In genomic region chrX:51102748-51103147, GRCm38 (mm10) we compare ENCODE assay signal across 22 mouse cellular contexts.
DNase-seq lines count a peak whose midpoint lies in the region; ATAC-seq and TF ChIP-seq lines count a peak whose summit lies in the region.
"Had no signal": no experiment of that assay in that cellular context is flagged by ENCODE, and none has a peak within 500 bp of the region (broad histone marks: within the 10 kb centered on the region; RNA-seq: fewer than 3 reads in every experiment).

No protein-coding gene starts in this region.

- no peak overlapping the region for H3K9ac ChIP-seq in lung, embryonic 14.5 days
- H3K9ac ChIP-seq in intestine, postnatal 0 days (ENCODE audit: low read depth, low read length): no peak overlapping the region
- H3K9ac ChIP-seq in heart, adult 2 months (ENCODE audit: low read depth, low read length): no peak overlapping the region
- H3K9ac ChIP-seq: forebrain, embryonic 13.5 days; hindbrain, embryonic 12.5 days had no signal

- ATAC-seq in lung, embryonic 14.5 days (ENCODE audit: insufficient read depth): peak; percentile 66; the same call in 1 of the 2 replicates
- ATAC-seq in intestine, postnatal 0 days: 0 out of 2 replicates have a peak, but pooled peaks have one; percentile 28
- ATAC-seq: forebrain, embryonic 13.5 days; forebrain, embryonic 16.5 days; Patski had no signal

- no peak for TF ChIP-seq POLR2A in heart, adult 2 months (IDR thresholded peaks at IDR 0.05; ENCODE audit: insufficient read depth, low read depth, low read length)

- 40% methylated on average over 4 of the region's 4 CpGs for WGBS in lung, embryonic 14.5 days
- WGBS in intestine, postnatal 0 days: 50% methylated on average over 4 of the region's 4 CpGs
- WGBS in heart, adult 2 months: 64% methylated on average over 4 of the region's 4 CpGs

- TF ChIP-seq EP300 in heart, adult 2 months (IDR thresholded peaks at IDR 0.05; ENCODE audit: insufficient read depth, low read depth, low read length): no peak

- no peak for TF ChIP-seq CTCF in lung, embryonic 14.5 days (IDR thresholded peaks at IDR 0.05; ENCODE audit: low read depth)
- no peak for TF ChIP-seq CTCF in intestine, postnatal 0 days (IDR thresholded peaks at IDR 0.05; ENCODE audit: low read depth)
- TF ChIP-seq CTCF in heart, adult 2 months (IDR thresholded peaks at IDR 0.05): no peak

- intact Hi-C loops in heart, adult 2 months (cut with DNase I): no loop called here

- no peaks in the 10 kb centered on the region for H3K4me1 ChIP-seq in lung, embryonic 14.5 days (ENCODE audit: insufficient read depth)
- no peaks in the 10 kb centered on the region for H3K4me1 ChIP-seq in intestine, postnatal 0 days (replicated peaks; ENCODE audit: control insufficient read depth, insufficient read depth, low read length)
- no peaks in the 10 kb centered on the region for H3K4me1 ChIP-seq in heart, adult 2 months (ENCODE audit: control insufficient read depth, insufficient read depth, low read length)
- H3K4me1 ChIP-seq: forebrain, embryonic 10.5 days; forebrain, embryonic 13.5 days; hindbrain, embryonic 12.5 days had no signal

- H3K4me3 ChIP-seq in lung, embryonic 14.5 days (ENCODE audit: low read depth, low read length): no peak overlapping the region
- no peak overlapping the region for H3K4me3 ChIP-seq in intestine, postnatal 0 days (ENCODE audit: low read depth, low read length)
- H3K4me3 ChIP-seq in heart, adult 2 months: no peak overlapping the region
- H3K4me3 ChIP-seq: forebrain, embryonic 10.5 days; forebrain, embryonic 13.5 days; hindbrain, embryonic 12.5 days had no signal

- no peaks in the 10 kb centered on the region for H3K27me3 ChIP-seq in lung, embryonic 14.5 days (ENCODE audit: insufficient read depth, low read length)
- no peaks in the 10 kb centered on the region for H3K27me3 ChIP-seq in intestine, postnatal 0 days (replicated peaks; ENCODE audit: control insufficient read depth, insufficient read depth, low read length)
- no peaks in the 10 kb centered on the region for H3K27me3 ChIP-seq in heart, adult 2 months (ENCODE audit: control insufficient read depth, insufficient read depth, low read length)
- H3K27me3 ChIP-seq: forebrain, embryonic 13.5 days; hindbrain, embryonic 12.5 days had no signal

- H3K9me3 ChIP-seq in lung, embryonic 14.5 days (ENCODE audit: low read depth, low read length): no peaks in the 10 kb centered on the region
- H3K9me3 ChIP-seq in intestine, postnatal 0 days (ENCODE audit: control insufficient read depth): no peaks in the 10 kb centered on the region
- H3K9me3 ChIP-seq: forebrain, embryonic 10.5 days; forebrain, embryonic 13.5 days; G1E; hindbrain, embryonic 12.5 days had no signal

- H3K27ac ChIP-seq in lung, embryonic 14.5 days (ENCODE audit: low read depth): 0 out of 2 replicates have a peak overlapping the region, but pooled peaks have one; percentile 30
- H3K27ac ChIP-seq in intestine, postnatal 0 days (ENCODE audit: low read depth, low read length): no peak overlapping the region
- H3K27ac ChIP-seq in heart, adult 2 months: no peak overlapping the region
- H3K27ac ChIP-seq: forebrain, embryonic 10.5 days; forebrain, embryonic 13.5 days; hindbrain, embryonic 12.5 days had no signal

- H3K36me3 ChIP-seq in lung, embryonic 14.5 days (ENCODE audit: insufficient read depth): no peaks in the 10 kb centered on the region
- H3K36me3 ChIP-seq in intestine, postnatal 0 days (ENCODE audit: control insufficient read depth, insufficient read depth): no peaks in the 10 kb centered on the region
- H3K36me3 ChIP-seq in heart, adult 2 months (ENCODE audit: control insufficient read depth, insufficient read depth, low read length): no peaks in the 10 kb centered on the region
- H3K36me3 ChIP-seq: forebrain, embryonic 10.5 days; G1E; hindbrain, embryonic 12.5 days had no signal

- H3K79me2 ChIP-seq in heart, adult 2 months (replicated peaks; ENCODE audit: control insufficient read depth, insufficient read depth, low read length): no peaks in the 10 kb centered on the region

- DNase-seq in lung, embryonic 14.5 days: peak; percentile 11
- DNase-seq in lung, postnatal 25 days (ENCODE audit: low spot score): no peak
- peak; percentile 2 for DNase-seq in urinary bladder, postnatal 14 days (ENCODE audit: low spot score)
- DNase-seq in urinary bladder, postnatal 25 days (ENCODE audit: low spot score): no peak
- DNase-seq in spleen, postnatal 14 days (ENCODE audit: low spot score in 2 of 2): no peak
- DNase-seq in layer of hippocampus, adult 18-20 months (ENCODE audit: low spot score in 2 of 2): no peak
- no peak for DNase-seq in heart, adult 2 months
- DNase-seq: adrenal gland, postnatal 10 days; adrenal gland, postnatal 36 days; cerebellum, adult 18-20 months; cerebellum, adult 9-10 months; cerebellum, postnatal 14 days; gastrocnemius, postnatal 10 days; gastrocnemius, postnatal 36 days had no signal

- no peak overlapping the region for H3K4me2 ChIP-seq in lung, embryonic 14.5 days
- H3K4me2 ChIP-seq in intestine, postnatal 0 days (replicated peaks; ENCODE audit: low read depth): no peak overlapping the region
- H3K4me2 ChIP-seq: forebrain, embryonic 13.5 days; heart, embryonic 11.5 days; hindbrain, embryonic 12.5 days had no signal

Comparison
In these comparisons a context has a peak if more than half of its experiments do, and no peak if none do; other contexts are left out.
1. DNase-seq: peak in lung, embryonic 14.5 days (single experiment) and urinary bladder, postnatal 14 days (single experiment); none in lung, postnatal 25 days (single experiment), urinary bladder, postnatal 25 days (single experiment), spleen, postnatal 14 days (0 of 2), layer of hippocampus, adult 18-20 months (0 of 2) and heart, adult 2 months (0 of 2).